Mouse (Mus musculus): Measurements from ENCODE around the gene Anln. TPM values are rescaled to one million over a fixed set of nuclear protein-coding genes. Genes with fewer than 3 reads are reported as not detected.

Gene Anln
- 87.6 TPM for polyA plus RNA-seq (2021)

- POLR2A ChIA-PET: interaction anchor here (0.5 to 1.2 kb wide), 2 partner anchors 9 to 41 kb away, joined by 3 read pairs; no protein-coding TSS in a partner anchor
- CTCF ChIA-PET: no interaction called here
- DNase-seq (ENCODE audit: low read depth, low spot score) (no peak), ATAC-seq (peak; percentile 61)
- no peaks in the 10 kb centered on the region for H3K27me3 ChIP-seq
- TF ChIP-seq CTCF (IDR thresholded peaks at IDR 0.05): no peak
- in situ Hi-C loops (cut with MboI; ENCODE audit: low pct_unique_long_range_greater_than_20kb): no loop called here
Observed at GRCm38 (mm10) chr9:22389021-22389476, at the start of gene Anln. Anln (minus strand) TSS chr9:22389188.

- CTCF ChIA-PET: interaction anchor here (1.1 kb wide), 1 partner anchor 22 kb away, joined by 5 read pairs; the partner anchor contains the start of gene 9530077C05Rik
- in situ Hi-C loops (cut with MboI; ENCODE audit: low pct_unique_long_range_greater_than_20kb): no loop called here
- H3K27me3 ChIP-seq: no peaks in the 10 kb centered on the region
- ATAC-seq: peak; percentile 40
- TF ChIP-seq CTCF (IDR thresholded peaks at IDR 0.05): no peak
- DNase-seq (ENCODE audit: low read depth, low spot score): no peak
- POLR2A ChIA-PET: no interaction called here
Observed at GRCm38 (mm10) chr9:22434101-22434500, 45.1 kb upstream of the Anln start.

- no peak for TF ChIP-seq CTCF (IDR thresholded peaks at IDR 0.05)
- in situ Hi-C loops (cut with MboI; ENCODE audit: low pct_unique_long_range_greater_than_20kb): no loop called here
- DNase-seq (ENCODE audit: low read depth, low spot score): no peak
- no peak for ATAC-seq
- POLR2A ChIA-PET: no interaction called here
- H3K27me3 ChIP-seq: no peaks in the 10 kb centered on the region
- CTCF ChIA-PET: interaction anchor here (1.1 kb wide), 1 partner anchor 21 kb away, joined by 5 read pairs; the partner anchor contains the start of gene 9530077C05Rik
Observed at GRCm38 (mm10) chr9:22433221-22433620, 44.2 kb upstream of the Anln start.

GRCm38 (mm10) chr9:22430315-22430840, 41.4 kb upstream of the Anln start:
- no peak for DNase-seq (ENCODE audit: low read depth, low spot score)
- no peaks in the 10 kb centered on the region for H3K27me3 ChIP-seq
- no peak for ATAC-seq
- POLR2A ChIA-PET: no interaction called here
- CTCF ChIA-PET: interaction anchor here (1.3 kb wide), 2 partner anchors 13 to 18 kb away, joined by 3 read pairs; partner anchors contain the start of gene 9530077C05Rik
- no peak for TF ChIP-seq CTCF (IDR thresholded peaks at IDR 0.05)
- in situ Hi-C loops (cut with MboI; ENCODE audit: low pct_unique_long_range_greater_than_20kb): no loop called here

GRCm38 (mm10) chr9:22429533-22430241, 40.7 kb upstream of the Anln start:
- CTCF ChIA-PET: interaction anchor here (1.3 kb wide), 2 partner anchors 13 to 18 kb away, joined by 3 read pairs; partner anchors contain the start of gene 9530077C05Rik
- in situ Hi-C loops (cut with MboI; ENCODE audit: low pct_unique_long_range_greater_than_20kb): no loop called here
- no peaks in the 10 kb centered on the region for H3K27me3 ChIP-seq
- ATAC-seq (no peak), DNase-seq (ENCODE audit: low read depth, low spot score) (no peak)
- POLR2A ChIA-PET: no interaction called here
- TF ChIP-seq CTCF (IDR thresholded peaks at IDR 0.05): no peak

- CTCF ChIA-PET: interaction anchor here (1.0 kb wide), 1 partner anchor 18 kb away, joined by 3 read pairs; no protein-coding TSS in a partner anchor
Observed at GRCm38 (mm10) chr9:22428666-22429410, 39.9 kb upstream of the Anln start.

GRCm38 (mm10) chr9:22428028-22428665, 39.2 kb upstream of the Anln start:
- ChIA-PET CTCF (interaction anchor here (1.0 kb wide), 1 partner anchor 17 kb away, joined by 3 read pairs; no protein-coding TSS in a partner anchor), POLR2A (interaction anchor here (0.7 kb wide), 1 partner anchor 52 kb away, joined by 3 read pairs; no protein-coding TSS in a partner anchor)
- DNase-seq (ENCODE audit: low read depth, low spot score) (no peak), ATAC-seq (no peak)
- TF ChIP-seq CTCF (IDR thresholded peaks at IDR 0.05): no peak
- H3K27me3 ChIP-seq: no peaks in the 10 kb centered on the region
- in situ Hi-C loops (cut with MboI; ENCODE audit: low pct_unique_long_range_greater_than_20kb): no loop called here

More at GRCm38 (mm10) chr9:22428666-22429410, 39.9 kb upstream of the Anln start:
- in situ Hi-C loops (cut with MboI; ENCODE audit: low pct_unique_long_range_greater_than_20kb): no loop called here
- no peak for DNase-seq (ENCODE audit: low read depth, low spot score)
- H3K27me3 ChIP-seq: no peaks in the 10 kb centered on the region
- TF ChIP-seq CTCF (IDR thresholded peaks at IDR 0.05): no peak
- POLR2A ChIA-PET: interaction anchor here (0.7 kb wide), 1 partner anchor 52 kb away, joined by 3 read pairs; no protein-coding TSS in a partner anchor
- ATAC-seq: no peak

- ChIA-PET POLR2A (no interaction called here), CTCF (interaction anchor here (3.7 kb wide), 1 partner anchor 13 kb away, joined by 20 read pairs; the partner anchor contains the start of gene 9530077C05Rik)
- DNase-seq (ENCODE audit: low read depth, low spot score) (no peak), ATAC-seq (no peak)
- H3K27me3 ChIP-seq: no peaks in the 10 kb centered on the region
- TF ChIP-seq CTCF (IDR thresholded peaks at IDR 0.05): no peak
- in situ Hi-C loops (cut with MboI; ENCODE audit: low pct_unique_long_range_greater_than_20kb): no loop called here
Observed at GRCm38 (mm10) chr9:22424719-22425118, 35.7 kb upstream of the Anln start.

- ATAC-seq (no peak), DNase-seq (ENCODE audit: low read depth, low spot score) (no peak)
- POLR2A ChIA-PET: no interaction called here
- CTCF ChIA-PET: interaction anchor here (3.7 kb wide), 1 partner anchor 13 kb away, joined by 20 read pairs; the partner anchor contains the start of gene 9530077C05Rik
- no peak for TF ChIP-seq CTCF (IDR thresholded peaks at IDR 0.05)
- no peaks in the 10 kb centered on the region for H3K27me3 ChIP-seq
- in situ Hi-C loops (cut with MboI; ENCODE audit: low pct_unique_long_range_greater_than_20kb): no loop called here
Observed at GRCm38 (mm10) chr9:22424196-22424595, 35.2 kb upstream of the Anln start.

GRCm38 (mm10) chr9:22423507-22423906, 34.5 kb upstream of the Anln start:
- ChIA-PET POLR2A (interaction anchor here (1.3 kb wide), 1 partner anchor 12 kb away, joined by 3 read pairs; the partner anchor contains the start of gene 9530077C05Rik), CTCF (interaction anchor here (3.7 kb wide), 1 partner anchor 12 kb away, joined by 20 read pairs; the partner anchor contains the start of gene 9530077C05Rik)
- ATAC-seq (no peak), DNase-seq (ENCODE audit: low read depth, low spot score) (no peak)
- no peaks in the 10 kb centered on the region for H3K27me3 ChIP-seq
- in situ Hi-C loops (cut with MboI; ENCODE audit: low pct_unique_long_range_greater_than_20kb): no loop called here
- no peak for TF ChIP-seq CTCF (IDR thresholded peaks at IDR 0.05)
